Mouse (Mus musculus) Patski (cell line): ENCODE measurements at regions not wholly inside any gene's neighbourhood (a gene's known extent, or its start where the extent isn't known, plus 50 kb on each side); places are given as distances from the start of the nearest gene placed in this dataset.

Source experiments
- ATAC-seq: fragments of 100-300 bp; one replicate; pipeline ENCODE4 v1.8.0; 2021
- CTCF ChIA-PET: fragments of 350-600 bp; sonication (Branson Sonifier 250); formaldehyde crosslinking; loops from one replicate; lab custom pipeline; 2022; ENCODE audit warnings: inconsistent platforms; lab: Charles Lee
- POLR2A ChIA-PET: fragments of 350-600 bp; sonication (Branson Sonifier 250); formaldehyde crosslinking; loops from one replicate; lab custom pipeline; 2022; ENCODE audit warnings: antibody characterized with exemption, inconsistent platforms; lab: Charles Lee
- DNase-seq: peaks from one replicate; pipeline ENCODE4 v3.0.0-alpha.2; 2011; ENCODE audit warnings: low read depth, low spot score
- H3K27me3 ChIP-seq: fragments of 371-371 bp; one replicate; pipeline ENCODE4 v1.5.1; 2021
- CTCF ChIP-seq: fragments of 100-300 bp; IDR thresholded peaks from one replicate; pipeline ENCODE4 v1.5.1; 2021
- in situ Hi-C: fragments of 300-500 bp; cut with MboI; formaldehyde crosslinking; loops from 3 replicates; pipeline ENCODE4 v1.11.1; 2018; ENCODE audit warnings: low pct_unique_long_range_greater_than_20kb, mixed read lengths

GRCm38 (mm10) chr3:131960636-131961035 lies 124.5 kb upstream of the Dkk2 start:
- CTCF ChIA-PET = interaction anchor here (1.0 kb wide), 1 partner anchor 15 kb away, joined by 3 read pairs; no protein-coding TSS in a partner anchor
- H3K27me3 ChIP-seq = no peaks in the 10 kb centered on the region
- ATAC-seq (no peak), DNase-seq (no peak)
- no peak for TF ChIP-seq CTCF
- in situ Hi-C loops = no loop called here
- POLR2A ChIA-PET = no interaction called here

DNA sequence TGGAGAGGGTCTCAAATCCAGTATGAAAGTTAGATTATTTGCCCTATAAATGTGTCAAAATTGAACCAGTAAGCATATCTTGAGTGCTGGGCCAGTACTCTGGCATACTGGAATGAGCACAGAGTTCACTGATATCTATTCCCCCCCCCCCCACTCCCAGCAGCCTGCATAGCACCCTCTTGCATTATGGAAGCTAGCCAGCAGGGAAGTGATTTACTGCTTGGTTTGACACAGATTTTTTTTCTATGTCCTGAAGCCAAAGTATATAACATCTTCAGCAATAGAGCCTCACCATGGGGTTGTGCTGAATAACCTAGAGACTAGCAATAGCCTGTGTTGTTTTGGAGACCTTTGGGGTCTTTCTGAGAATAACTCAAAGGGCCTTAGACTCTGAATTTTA lies 123.5 kb upstream of the Dkk2 start:
- ChIA-PET CTCF (interaction anchor here (1.8 kb wide), 1 partner anchor 20 kb away, joined by 3 read pairs; no protein-coding TSS in a partner anchor), POLR2A (no interaction called here)
- no peak for TF ChIP-seq CTCF
- DNase-seq (no peak), ATAC-seq (no peak)
- in situ Hi-C loops = no loop called here
- no peaks in the 10 kb centered on the region for H3K27me3 ChIP-seq

- no peak for ATAC-seq
- ChIA-PET POLR2A (no interaction called here), CTCF (interaction anchor here (1.1 to 1.8 kb wide), 2 partner anchors 14 to 22 kb away, joined by 3 to 5 read pairs; no protein-coding TSS in a partner anchor)
- in situ Hi-C loops = no loop called here
- TF ChIP-seq CTCF = no peak
- DNase-seq = no peak
- no peaks in the 10 kb centered on the region for H3K27me3 ChIP-seq
Observed at GRCm38 (mm10) chr3:131962870-131963269, 122.2 kb upstream of the Dkk2 start.

DNA sequence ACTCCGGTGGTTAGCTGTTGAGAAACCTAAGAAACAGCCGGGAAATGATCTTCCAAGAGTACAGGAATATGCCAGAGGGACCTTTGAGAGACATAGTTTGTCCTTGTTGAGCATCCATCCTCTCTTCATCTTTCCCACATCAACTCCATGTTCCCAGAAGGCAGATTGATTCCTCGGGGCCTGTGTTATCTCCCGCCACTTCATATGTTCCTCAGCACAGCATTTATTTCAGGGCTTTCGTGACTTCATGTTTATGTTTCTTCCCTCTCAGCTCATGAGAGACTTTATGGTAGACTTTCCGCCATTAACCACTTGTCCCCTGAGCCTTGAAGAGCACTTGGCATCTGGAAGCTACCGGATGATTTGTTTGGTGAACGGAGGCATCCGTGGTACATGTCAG lies 120.1 kb upstream of the Dkk2 start:
- ATAC-seq (no peak), DNase-seq (no peak)
- H3K27me3 ChIP-seq = no peaks in the 10 kb centered on the region
- POLR2A ChIA-PET = no interaction called here
- in situ Hi-C loops = no loop called here
- CTCF ChIA-PET = interaction anchor here (0.9 kb wide), 1 partner anchor 11 kb away, joined by 5 read pairs; no protein-coding TSS in a partner anchor
- TF ChIP-seq CTCF = no peak

DNA sequence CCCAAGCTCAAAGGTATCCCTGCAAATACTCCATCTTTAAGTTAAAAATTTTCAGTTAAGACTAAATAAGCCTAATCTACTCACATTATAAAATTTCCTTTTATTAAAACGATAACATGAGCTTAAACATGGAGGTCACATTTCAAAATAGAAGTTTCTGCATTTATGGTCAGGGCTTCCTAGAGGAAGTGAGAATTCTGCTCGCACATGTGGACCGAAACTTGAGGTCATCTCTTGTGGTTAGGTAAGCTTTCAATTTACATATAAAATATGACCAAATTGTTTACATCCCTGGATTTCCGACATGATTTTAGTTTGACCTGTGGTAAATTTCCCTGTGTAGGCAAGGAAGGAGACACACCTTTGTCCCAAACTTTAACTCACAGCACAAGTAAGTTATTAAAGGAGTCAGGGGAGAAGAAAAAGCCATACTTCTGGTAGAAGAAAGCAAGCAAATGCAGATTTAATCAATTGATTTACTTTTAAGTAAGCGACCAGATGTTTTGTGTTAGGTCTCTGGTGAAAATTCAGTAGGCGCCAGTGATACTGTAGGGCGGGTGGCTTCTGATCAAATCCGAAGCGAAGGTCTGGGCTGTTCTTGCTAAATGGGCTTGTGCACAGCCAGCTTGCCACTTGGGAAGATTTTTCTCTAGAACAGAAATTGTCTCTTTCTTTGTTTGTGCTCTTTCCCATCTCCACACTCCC lies 119.5 kb upstream of the Dkk2 start:
- ChIA-PET POLR2A (no interaction called here), CTCF (interaction anchor here (0.9 kb wide), 2 partner anchors 10 to 11 kb away, joined by 4 to 5 read pairs; no protein-coding TSS in a partner anchor)
- ATAC-seq (no peak), DNase-seq (no peak)
- H3K27me3 ChIP-seq = no peaks in the 10 kb centered on the region
- in situ Hi-C loops = no loop called here
- no peak for TF ChIP-seq CTCF

DNA sequence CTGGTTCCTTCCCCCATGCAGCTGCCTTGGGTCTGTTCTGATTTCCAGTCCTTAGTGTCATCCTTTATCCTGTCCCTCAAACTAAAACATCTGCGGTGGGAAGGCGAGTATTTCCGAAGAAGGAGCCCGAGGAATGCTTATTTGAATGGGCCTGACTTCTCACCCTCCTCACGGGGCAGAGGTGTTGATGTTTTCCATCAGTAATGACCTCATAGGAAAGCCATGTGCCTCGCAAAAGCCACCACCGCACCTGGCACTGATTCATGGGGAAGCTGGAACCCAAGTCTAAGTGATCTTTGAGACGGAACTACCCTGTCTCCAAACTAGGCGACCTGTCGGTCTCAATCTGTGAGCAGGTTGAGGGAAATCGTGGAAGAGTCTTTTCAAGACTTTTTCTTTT lies 117.8 kb upstream of the Dkk2 start:
- ChIA-PET CTCF (interaction anchor here (0.8 to 1.0 kb wide), 2 partner anchors 10 to 26 kb away, joined by 3 to 5 read pairs; no protein-coding TSS in a partner anchor), POLR2A (no interaction called here)
- peak; percentile 28 for DNase-seq
- ATAC-seq = peak; percentile 75
- in situ Hi-C loops = no loop called here
- H3K27me3 ChIP-seq = no peaks in the 10 kb centered on the region
- TF ChIP-seq CTCF = no peak

DNA sequence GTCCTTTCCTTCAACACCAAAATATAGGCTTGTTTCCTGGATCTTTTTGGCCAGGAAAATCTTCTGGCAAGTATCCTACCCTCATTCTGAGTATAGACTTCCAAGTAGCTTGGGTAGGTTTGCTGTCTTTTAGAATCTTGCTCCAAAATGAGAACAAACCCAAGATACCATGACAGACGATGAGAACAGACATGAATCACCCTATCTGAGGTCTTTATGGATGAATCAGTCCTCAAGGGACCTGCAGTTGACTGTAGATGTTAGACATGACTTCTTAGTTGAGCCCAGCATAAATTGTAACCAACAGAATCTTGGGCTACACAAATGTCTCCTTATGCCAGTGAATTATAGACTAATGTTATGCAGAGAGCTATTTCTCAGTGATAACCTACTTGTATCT lies 114.3 kb upstream of the Dkk2 start:
- in situ Hi-C loops = loop anchor here (10.0 kb wide), 1 partner anchor 514 kb away; no protein-coding TSS in a partner anchor
- H3K27me3 ChIP-seq = no peaks in the 10 kb centered on the region
- no peak for TF ChIP-seq CTCF
- POLR2A ChIA-PET = no interaction called here
- CTCF ChIA-PET = no interaction called here
- peak; percentile 37 for ATAC-seq
- peak; percentile 41 for DNase-seq

GRCm38 (mm10) chr3:131975940-131976628 lies 109.0 kb upstream of the Dkk2 start:
- peak; percentile 97 for ATAC-seq
- no peak for DNase-seq
- no peaks in the 10 kb centered on the region for H3K27me3 ChIP-seq
- peak; percentile 99 for TF ChIP-seq CTCF
- POLR2A ChIA-PET = interaction anchor here (0.7 kb wide), 1 partner anchor 133 kb away, joined by 5 read pairs; no protein-coding TSS in a partner anchor
- CTCF ChIA-PET = interaction anchor here (0.6 to 1.6 kb wide), 15 partner anchors 10 to 681 kb away, joined by 3 to 8 read pairs (median 3); no protein-coding TSS in a partner anchor
- in situ Hi-C loops = loop anchor here (5.0 to 10.0 kb wide), 3 partner anchors 96 to 721 kb away; no protein-coding TSS in a partner anchor

- CTCF ChIA-PET = no interaction called here
- in situ Hi-C loops = no loop called here
Observed at GRCm38 (mm10) chr3:131983292-131983691, 101.8 kb upstream of the Dkk2 start.

GRCm38 (mm10) chr3:131998838-131999613 lies 86.1 kb upstream of the Dkk2 start:
- H3K27me3 ChIP-seq = no peaks in the 10 kb centered on the region
- ChIA-PET POLR2A (interaction anchor here (0.6 kb wide), 1 partner anchor 606 kb away, joined by 3 read pairs; no protein-coding TSS in a partner anchor), CTCF (interaction anchor here (1.8 to 3.3 kb wide), 2 partner anchors 9 to 12 kb away, joined by 8 read pairs; no protein-coding TSS in a partner anchor)
- in situ Hi-C loops = no loop called here
- peak; percentile 73 for ATAC-seq
- DNase-seq = peak; percentile 58
- TF ChIP-seq CTCF = no peak

More at GRCm38 (mm10) chr3:131983292-131983691, 101.8 kb upstream of the Dkk2 start:
- POLR2A ChIA-PET = no interaction called here
- ATAC-seq = no peak
- no peaks in the 10 kb centered on the region for H3K27me3 ChIP-seq
- DNase-seq = no peak
- no peak for TF ChIP-seq CTCF
